Mouse (Mus musculus): ENCODE data around the gene Slc22a5. TPM values are rescaled to one million over a fixed set of nuclear protein-coding genes. Genes with fewer than 3 reads are reported as not detected.

The Slc22a5 gene
- polyA plus RNA-seq, 1 experiment from 2014 or later: 7.9 TPM

DNA sequence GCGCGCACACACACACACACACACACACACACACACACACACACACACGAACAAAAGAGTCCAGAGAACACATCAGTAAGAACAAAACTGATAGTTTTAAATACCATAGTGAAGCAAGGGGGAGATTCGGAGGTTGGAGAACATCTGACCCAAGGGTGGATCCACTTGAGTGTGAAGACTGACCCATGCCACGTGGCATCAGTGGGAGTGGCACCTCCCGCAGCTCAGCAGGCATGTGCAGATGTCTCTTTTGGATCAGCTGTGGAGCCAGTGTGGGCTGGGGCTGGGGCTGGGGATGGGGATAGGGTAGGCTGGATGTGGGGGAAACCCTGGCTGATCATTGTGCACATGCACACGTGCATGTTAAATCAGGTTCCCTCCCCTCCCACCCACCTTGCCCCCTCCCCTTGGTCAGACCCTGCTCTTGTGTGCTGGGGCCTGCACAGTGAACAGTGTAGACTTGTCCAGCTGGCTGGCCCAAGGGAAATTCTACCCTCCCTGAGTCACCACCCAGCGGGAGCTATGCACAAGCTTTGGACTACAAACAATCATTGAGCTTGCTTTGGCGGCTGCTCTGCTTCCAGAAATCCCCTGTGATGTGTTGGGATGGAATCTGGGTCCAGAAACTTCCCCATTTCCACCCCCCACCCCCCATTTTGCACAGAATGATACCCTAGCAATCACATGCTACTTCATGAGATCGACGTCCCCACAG lies 70.1 kb downstream of the Slc22a5 start:
- Histone ChIP-seq H3K36me3 (replicated peaks) (no peaks in the 10 kb centered on the region), H3K4me1 (no peaks in the 10 kb centered on the region), H3K9ac (no peak overlapping the region), H3K27me3 (no peaks in the 10 kb centered on the region), H3K4me3 (replicated peaks) (no peak overlapping the region), H3K4me2 (no peak overlapping the region), H3K9me3 (no peaks in the 10 kb centered on the region), H3K27ac (no peak overlapping the region)
- WGBS: 82% methylated on average over 11 of the region's 11 CpGs
- no peak for ATAC-seq (ENCODE audit: low FRiP score)

DNA sequence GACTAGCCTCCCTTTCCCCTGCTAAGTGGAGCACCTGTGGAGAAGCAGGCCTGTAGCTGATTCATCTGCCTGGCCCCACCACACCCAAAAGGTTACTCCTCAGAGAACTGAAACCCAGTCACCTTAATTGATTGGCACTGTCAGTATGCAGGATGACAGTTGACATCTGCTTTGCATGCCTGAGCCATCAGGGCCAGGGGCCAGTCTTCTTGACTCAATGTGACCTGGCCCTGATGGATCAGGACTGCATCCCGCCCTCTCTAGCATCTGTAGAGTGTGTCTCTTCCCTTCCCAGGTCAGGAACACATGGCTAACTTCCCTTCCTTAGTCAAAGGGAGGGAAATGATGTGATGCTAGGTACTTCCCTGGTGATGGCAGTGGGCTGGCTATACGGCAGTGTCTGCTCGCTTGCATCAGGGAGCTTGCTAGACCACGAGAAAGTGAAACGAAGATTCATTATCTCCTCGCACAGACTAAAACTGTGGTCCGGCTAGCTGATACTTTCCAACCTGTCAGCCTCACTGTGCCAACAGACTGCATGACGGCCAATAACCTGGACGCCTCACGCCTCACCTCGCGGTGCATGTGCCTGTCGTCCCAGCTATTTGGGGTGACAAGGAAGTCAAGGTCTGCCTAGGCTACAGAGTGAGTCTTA lies 70.8 kb downstream of the Slc22a5 start:
- Histone ChIP-seq H3K4me3 (replicated peaks) (no peak overlapping the region), H3K4me1 (no peaks in the 10 kb centered on the region), H3K9ac (no peak overlapping the region), H3K4me2 (no peak overlapping the region), H3K27me3 (no peaks in the 10 kb centered on the region), H3K9me3 (no peaks in the 10 kb centered on the region), H3K27ac (no peak overlapping the region), H3K36me3 (replicated peaks) (no peaks in the 10 kb centered on the region)
- ATAC-seq (ENCODE audit: low FRiP score): no peak
- 92% methylated on average over 13 of the region's 13 CpGs for WGBS

DNA sequence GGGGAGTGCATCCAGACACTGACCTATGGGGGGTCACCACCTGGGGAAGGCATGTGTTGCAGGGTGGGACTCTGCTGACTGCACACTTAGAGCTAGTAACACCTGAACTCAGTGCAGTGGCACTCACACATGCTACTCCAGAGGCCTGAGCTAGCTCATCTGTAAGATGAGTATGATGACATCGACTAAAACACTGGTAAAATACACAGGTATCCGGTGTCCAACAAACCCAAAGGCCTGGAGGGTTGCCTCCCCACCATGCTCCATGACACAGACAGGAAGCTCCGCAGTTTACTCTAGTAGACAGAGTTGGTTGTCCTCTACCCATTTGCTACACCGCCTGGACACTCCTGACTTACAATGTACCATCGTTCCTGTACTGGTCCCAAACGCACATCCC lies 71.9 kb downstream of the Slc22a5 start:
- Histone ChIP-seq H3K27ac (no peak overlapping the region), H3K27me3 (no peaks in the 10 kb centered on the region), H3K4me2 (no peak overlapping the region), H3K9ac (no peak overlapping the region), H3K9me3 (no peaks in the 10 kb centered on the region), H3K4me1 (no peaks in the 10 kb centered on the region), H3K4me3 (replicated peaks) (no peak overlapping the region), H3K36me3 (replicated peaks) (no peaks in the 10 kb centered on the region)
- no peak for ATAC-seq (ENCODE audit: low FRiP score)
- 91% methylated on average over 6 of the region's 6 CpGs for WGBS

DNA sequence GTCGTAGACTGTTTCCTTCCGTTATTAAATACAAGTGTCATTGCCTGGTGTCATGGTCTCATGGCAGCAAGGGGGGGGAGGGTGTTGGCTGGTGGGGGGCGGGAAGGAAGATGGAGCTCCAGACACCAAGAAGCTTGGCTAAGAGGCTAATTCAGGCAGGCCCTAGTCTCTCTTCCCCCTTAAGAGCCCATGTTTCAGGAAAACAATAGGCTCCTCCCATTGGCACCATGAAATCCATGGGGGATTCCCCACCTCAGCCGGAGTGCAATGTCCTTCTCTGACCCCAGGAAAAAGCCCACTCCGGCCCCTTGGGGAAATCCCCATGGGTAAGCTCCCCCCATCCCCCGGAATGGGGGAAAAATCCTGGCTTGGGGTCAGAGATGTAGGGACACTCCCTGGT lies 72.7 kb downstream of the Slc22a5 start:
- Histone ChIP-seq H3K9me3 (no peaks in the 10 kb centered on the region), H3K4me3 (replicated peaks) (no peak overlapping the region), H3K9ac (no peak overlapping the region), H3K36me3 (replicated peaks) (no peaks in the 10 kb centered on the region), H3K4me1 (no peaks in the 10 kb centered on the region), H3K27ac (no peak overlapping the region), H3K27me3 (no peaks in the 10 kb centered on the region), H3K4me2 (no peak overlapping the region)
- 72% methylated on average over 6 of the region's 6 CpGs for WGBS
- ATAC-seq (ENCODE audit: low FRiP score): no peak

DNA sequence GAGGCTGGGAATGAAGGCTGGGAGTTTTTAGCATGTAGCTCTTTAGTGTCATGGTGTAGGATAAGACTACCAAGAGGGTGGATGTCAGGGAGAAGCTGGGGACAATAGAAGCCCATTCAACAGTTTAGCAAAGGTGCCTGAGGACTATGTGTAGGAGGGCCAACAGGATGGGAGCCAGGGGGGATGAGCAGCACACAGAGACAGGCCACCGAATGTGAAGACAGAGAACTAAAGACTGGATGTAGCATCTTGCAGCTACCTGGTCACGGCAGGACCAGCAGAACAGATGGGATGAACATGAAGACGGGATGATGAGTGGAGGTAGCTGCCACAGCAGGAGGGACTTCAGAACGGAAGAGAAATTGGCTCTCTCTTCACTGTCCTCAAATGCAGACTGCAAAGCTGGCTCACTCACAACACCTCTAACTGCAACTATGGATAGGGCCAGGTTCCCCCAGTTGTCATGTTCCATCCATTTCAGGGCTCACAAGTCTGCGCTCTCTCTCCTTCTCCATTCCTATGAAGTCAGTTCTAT lies 74.6 kb downstream of the Slc22a5 start:
- Histone ChIP-seq H3K4me2 (no peak overlapping the region), H3K4me3 (replicated peaks) (no peak overlapping the region), H3K9ac (no peak overlapping the region), H3K27me3 (no peaks in the 10 kb centered on the region), H3K4me1 (no peaks in the 10 kb centered on the region), H3K27ac (no peak overlapping the region), H3K36me3 (replicated peaks) (no peaks in the 10 kb centered on the region), H3K9me3 (no peaks in the 10 kb centered on the region)
- no peak for ATAC-seq (ENCODE audit: low FRiP score)
- 88% methylated on average over 5 of the region's 5 CpGs for WGBS

DNA sequence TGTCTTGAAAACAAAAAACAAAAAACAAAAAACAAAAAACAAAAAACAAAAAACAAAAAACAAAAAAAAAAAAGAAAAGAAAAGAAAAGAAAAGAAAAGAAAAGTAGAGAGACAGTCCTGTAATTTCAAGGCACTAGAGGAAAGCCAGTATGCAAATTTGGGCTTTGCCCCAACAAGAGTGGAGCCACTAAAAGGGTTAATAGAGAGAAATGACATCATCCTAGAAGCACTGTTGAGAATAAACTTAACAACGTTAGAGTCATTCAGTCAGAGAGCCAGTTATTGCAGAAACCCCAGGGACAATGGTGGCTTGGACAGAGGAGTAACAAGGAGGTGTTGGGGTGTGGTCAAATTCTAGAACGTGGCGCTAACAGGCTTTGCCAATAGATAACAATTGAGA lies 76.7 kb downstream of the Slc22a5 start:
- H3K27ac ChIP-seq: no peak overlapping the region
- ATAC-seq (ENCODE audit: low FRiP score): no peak
- no peak overlapping the region for H3K4me3 ChIP-seq (replicated peaks)
- no peaks in the 10 kb centered on the region for H3K36me3 ChIP-seq (replicated peaks)
- H3K4me1 ChIP-seq: no peaks in the 10 kb centered on the region
- 64% methylated on average over 3 of the region's 3 CpGs for WGBS
- no peak overlapping the region for H3K9ac ChIP-seq
- no peaks in the 10 kb centered on the region for H3K9me3 ChIP-seq
- no peak overlapping the region for H3K4me2 ChIP-seq
- H3K27me3 ChIP-seq: no peaks in the 10 kb centered on the region

Other genes with a start within 250 kb of the Slc22a5 start
- gene Rad50, start 184.3 kb downstream of the Slc22a5 start, polyA plus RNA-seq (2016; fragmentation: Nextera tagmentation; extraction: Ambion mirVana): 23.4 and 24.6 TPM in 2 replicates
- not detected in 2 replicates for gene Il5, start 170.9 kb downstream of the Slc22a5 start, polyA plus RNA-seq (2016; fragmentation: Nextera tagmentation; extraction: Ambion mirVana)
- gene Irf1, start 121.6 kb downstream of the Slc22a5 start, polyA plus RNA-seq (2016; fragmentation: Nextera tagmentation; extraction: Ambion mirVana): 3.6 and 3.9 TPM in 2 replicates
- not detected in 2 replicates for gene Gm17334, start 118.5 kb downstream of the Slc22a5 start, polyA plus RNA-seq (2016; fragmentation: Nextera tagmentation; extraction: Ambion mirVana)
- gene Gm12216, start 32.4 kb downstream of the Slc22a5 start, polyA plus RNA-seq (2016; fragmentation: Nextera tagmentation; extraction: Ambion mirVana): 0.36 TPM in 1 of 2 replicates, not detected in the other
- 1.4 and 2.7 TPM in 2 replicates for gene Slc22a21, start 88.7 kb upstream of the Slc22a5 start, polyA plus RNA-seq (2016; fragmentation: Nextera tagmentation; extraction: Ambion mirVana)
- 0.92 and 1.6 TPM in 2 replicates for gene Slc22a4, start 136.4 kb upstream of the Slc22a5 start, polyA plus RNA-seq (2016; fragmentation: Nextera tagmentation; extraction: Ambion mirVana)
- gene Pdlim4, start 177.4 kb upstream of the Slc22a5 start, polyA plus RNA-seq (2016; fragmentation: Nextera tagmentation; extraction: Ambion mirVana): 38.2 and 43.8 TPM in 2 replicates
- 10.5 and 12.7 TPM in 2 replicates for gene P4ha2, start 208.4 kb upstream of the Slc22a5 start, polyA plus RNA-seq (2016; fragmentation: Nextera tagmentation; extraction: Ambion mirVana)

Data from forebrain, embryonic 12.5 days (tissue).